Mouse (Mus musculus) kidney, embryonic 14.5 days (tissue): ENCODE data around the gene Gal3st4. TPM values are rescaled to one million over a fixed set of nuclear protein-coding genes. Genes with fewer than 3 reads are reported as not detected.

ENCODE experiments used
- ATAC-seq: fragments of 200-750 bp; cut with Nextera tagmentation; 2 replicates; pipeline ENCODE4 v1.8.0; 2017; ENCODE audit warnings: moderate number of reproducible peaks, mild to moderate bottlenecking, moderate TSS enrichment, moderate library complexity; ENCODE audit not compliant: low FRiP score, low TSS enrichment
- H3K27ac ChIP-seq: fragments of 300-500 bp; sonication (generic); 2 replicates; pipeline ENCODE4 v1.5.1; 2014; ENCODE audit warnings: low read depth, mild to moderate bottlenecking, low read length, moderate library complexity, mixed read lengths
- H3K27me3 ChIP-seq: fragments of 300-500 bp; sonication (generic); 2 replicates; pipeline ENCODE4 v1.6.1; 2014; ENCODE audit warnings: mild to moderate bottlenecking, low read length; ENCODE audit not compliant: control insufficient read depth, insufficient read depth
- H3K36me3 ChIP-seq: fragments of 300-500 bp; sonication (generic); 2 replicates; pipeline ENCODE4 v1.6.1; 2014; ENCODE audit warnings: low read length, mixed read lengths; ENCODE audit not compliant: control insufficient read depth, insufficient read depth
- H3K4me1 ChIP-seq: fragments of 300-500 bp; sonication (generic); 2 replicates; pipeline ENCODE4 v1.6.1; 2014; ENCODE audit warnings: low read length, mixed read lengths; ENCODE audit not compliant: control insufficient read depth, insufficient read depth
- H3K4me2 ChIP-seq: fragments of 300-500 bp; sonication (generic); replicated peaks from 2 replicates; pipeline ENCODE4 v1.6.1; 2014; ENCODE audit warnings: low read depth, mild to moderate bottlenecking, low read length
- H3K4me3 ChIP-seq: fragments of 300-500 bp; sonication (generic); 2 replicates; pipeline ENCODE4 v1.5.1; 2014; ENCODE audit warnings: mild to moderate bottlenecking, low read length
- H3K9ac ChIP-seq: fragments of 300-500 bp; sonication (generic); 2 replicates; pipeline ENCODE4 v1.6.1; 2014; ENCODE audit warnings: low read depth, mild to moderate bottlenecking, low read length, moderate library complexity
- H3K9me3 ChIP-seq: fragments of 300-500 bp; sonication (generic); 2 replicates; pipeline ENCODE4 v1.6.1; 2016; ENCODE audit warnings: low read length; ENCODE audit not compliant: control insufficient read depth
- WGBS: fragments of 180-500 bp; shearing (Covaris S2); extraction: QIAGEN DNeasy Blood & Tissue Kit; methylation state at CpG from one replicate; pipeline ENCODE4 v1.1.7; 2014; 5-methylcytosine and 5-hydroxymethylcytosine counted together
- polyA plus RNA-seq: library from polyadenylated mRNA; unstranded; fragments of >200 nt; fragmentation: Nextera tagmentation; extraction: Ambion mirVana; gene quantifications from 2 replicates; pipeline ENCODE4 v1.2.1, GENCODE M21; 2014

Gene Gal3st4
- polyA plus RNA-seq, 1 experiment from 2014 or later = 3.3 TPM

DNA sequence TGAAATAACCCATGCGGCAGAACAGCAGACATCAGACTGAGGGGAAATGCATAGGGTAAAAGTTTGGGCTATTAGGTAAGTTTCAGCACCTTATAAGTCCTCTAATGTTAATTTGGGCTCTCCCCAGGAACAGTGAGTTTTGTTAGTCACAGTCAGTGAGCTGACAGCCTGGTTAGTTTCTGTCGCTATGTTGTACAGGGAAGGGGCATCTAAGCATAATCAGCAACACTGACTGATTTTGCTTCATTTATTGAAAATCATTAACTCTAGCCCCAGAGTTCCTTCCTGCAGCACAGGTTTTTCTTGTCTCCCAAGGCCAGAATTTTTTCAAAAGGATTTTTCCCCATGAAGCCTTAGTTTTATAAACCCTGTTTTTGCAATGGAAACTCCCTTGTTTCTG lies 38.9 kb downstream of the Gal3st4 start:
- Histone ChIP-seq H3K9me3 (no peaks in the 10 kb centered on the region), H3K9ac (no peak overlapping the region), H3K4me1 (no peaks in the 10 kb centered on the region), H3K36me3 (no peaks in the 10 kb centered on the region), H3K27me3 (no peaks in the 10 kb centered on the region), H3K4me2 (no peak overlapping the region), H3K27ac (peak overlapping the region; percentile 80; the same call in 1 of the 2 replicates), H3K4me3 (no peak overlapping the region)
- 78% methylated on average over 2 of the region's 2 CpGs for WGBS
- no peak for ATAC-seq

DNA sequence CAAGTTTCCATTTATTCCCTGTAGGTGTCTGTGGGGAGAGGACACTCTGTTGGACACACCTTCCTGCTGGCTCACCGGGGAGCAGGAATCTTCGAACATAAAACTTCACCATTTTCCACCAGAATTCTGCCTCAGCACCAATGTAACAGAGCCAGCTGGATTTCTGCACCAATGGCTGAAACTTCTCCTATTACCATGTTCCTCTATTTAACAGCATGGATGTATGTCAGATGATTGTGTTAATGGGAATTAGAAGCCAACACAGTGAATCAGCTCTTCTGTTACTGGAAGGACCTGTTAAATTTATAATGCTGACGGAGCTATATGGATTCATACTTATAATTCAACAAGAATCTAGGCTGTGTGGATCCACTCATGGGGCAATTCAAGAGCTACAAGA lies 43.1 kb downstream of the Gal3st4 start:
- H3K4me1 ChIP-seq = no peaks in the 10 kb centered on the region
- H3K9me3 ChIP-seq = no peaks in the 10 kb centered on the region
- H3K36me3 ChIP-seq = no peaks in the 10 kb centered on the region
- no peak overlapping the region for H3K4me3 ChIP-seq
- WGBS = 91% methylated on average over 3 of the region's 3 CpGs
- H3K27ac ChIP-seq = no peak overlapping the region
- H3K4me2 ChIP-seq = no peak overlapping the region
- no peak for ATAC-seq
- no peak overlapping the region for H3K9ac ChIP-seq
- H3K27me3 ChIP-seq = no peaks in the 10 kb centered on the region

GRCm38 (mm10) chr5:138228026-138228425 lies 44.6 kb downstream of the Gal3st4 start:
- H3K9me3 ChIP-seq = no peaks in the 10 kb centered on the region
- no peak for ATAC-seq
- no peaks in the 10 kb centered on the region for H3K27me3 ChIP-seq
- H3K4me3 ChIP-seq = no peak overlapping the region
- H3K4me1 ChIP-seq = no peaks in the 10 kb centered on the region
- no peaks in the 10 kb centered on the region for H3K36me3 ChIP-seq
- no peak overlapping the region for H3K4me2 ChIP-seq
- H3K9ac ChIP-seq = no peak overlapping the region
- WGBS = 63% methylated on average over 3 of the region's 3 CpGs
- no peak overlapping the region for H3K27ac ChIP-seq

DNA sequence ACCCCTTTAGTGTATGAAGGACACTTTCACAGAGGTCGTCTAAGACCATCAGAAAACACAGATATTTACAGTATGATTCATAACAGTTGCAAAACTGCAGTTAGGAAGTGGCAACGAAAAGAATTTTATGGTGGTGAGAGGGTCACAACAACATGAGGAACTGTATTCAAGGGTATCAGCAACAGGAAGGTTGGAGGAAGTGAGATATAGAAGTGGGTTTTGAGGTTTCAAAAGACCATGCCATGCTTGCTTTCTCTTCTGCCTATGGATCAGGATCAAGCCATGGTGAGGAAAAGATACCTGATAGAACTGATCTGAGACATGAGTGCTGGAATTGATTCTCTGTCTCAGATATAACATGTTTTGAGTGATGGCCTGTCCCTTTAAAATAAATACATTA lies 45.3 kb downstream of the Gal3st4 start:
- Histone ChIP-seq H3K4me1 (no peaks in the 10 kb centered on the region), H3K27ac (no peak overlapping the region), H3K9ac (no peak overlapping the region), H3K9me3 (no peaks in the 10 kb centered on the region), H3K27me3 (no peaks in the 10 kb centered on the region), H3K4me3 (no peak overlapping the region), H3K36me3 (no peaks in the 10 kb centered on the region), H3K4me2 (no peak overlapping the region)
- ATAC-seq = no peak
- WGBS = 78% methylated on average over 2 of the region's 2 CpGs

DNA sequence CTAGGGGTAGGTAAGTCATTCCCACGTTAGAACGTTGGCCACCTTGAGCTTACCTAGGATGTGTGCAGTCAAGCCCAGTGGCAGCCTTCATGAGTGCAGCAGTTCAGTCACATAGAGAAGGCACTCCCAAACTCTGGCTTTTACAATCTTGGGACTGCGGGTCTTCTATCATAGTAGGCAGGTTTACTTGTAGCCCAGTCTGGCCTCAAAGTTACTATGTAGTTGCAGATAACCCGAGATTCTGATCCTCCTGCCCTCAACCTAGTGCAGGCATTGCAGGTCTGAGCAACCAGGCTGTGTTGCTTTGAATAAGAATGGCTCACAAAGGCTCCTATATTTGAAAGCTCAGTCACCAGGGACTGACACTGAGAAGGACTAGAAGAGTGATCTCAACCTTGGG lies 46.1 kb downstream of the Gal3st4 start:
- Histone ChIP-seq H3K4me1 (no peaks in the 10 kb centered on the region), H3K27me3 (no peaks in the 10 kb centered on the region), H3K9ac (no peak overlapping the region), H3K27ac (no peak overlapping the region), H3K9me3 (no peaks in the 10 kb centered on the region), H3K4me3 (no peak overlapping the region), H3K36me3 (no peaks in the 10 kb centered on the region), H3K4me2 (no peak overlapping the region)
- 73% methylated on average over 4 of the region's 4 CpGs for WGBS
- no peak for ATAC-seq

- WGBS = 51% methylated on average over 2 of the region's 2 CpGs
These were observed 46.9 kb downstream of the Gal3st4 start, which contains the start of gene Nxpe5 for GRCm38 (mm10) chr5:138225700-138226099. Gene Nxpe5, plus strand, starts transcription at chr5:138225898.

GRCm38 (mm10) chr5:138223287-138223686 lies 49.4 kb downstream of the Gal3st4 start:
- no peak for ATAC-seq
- 56% methylated on average over 3 of the region's 3 CpGs for WGBS
- H3K27ac ChIP-seq = no peak overlapping the region
- no peak overlapping the region for H3K9ac ChIP-seq
- H3K4me2 ChIP-seq = no peak overlapping the region
- no peak overlapping the region for H3K4me3 ChIP-seq
- no peaks in the 10 kb centered on the region for H3K36me3 ChIP-seq
- no peaks in the 10 kb centered on the region for H3K27me3 ChIP-seq
- H3K4me1 ChIP-seq = no peaks in the 10 kb centered on the region
- H3K9me3 ChIP-seq = no peaks in the 10 kb centered on the region

More at GRCm38 (mm10) chr5:138225700-138226099, 46.9 kb downstream of the Gal3st4 start, which contains the start of gene Nxpe5:
- ATAC-seq = no peak
- Histone ChIP-seq H3K27me3 (no peaks in the 10 kb centered on the region), H3K27ac (no peak within 1 kb of the TSS), H3K4me3 (no peak within 1 kb of the TSS), H3K4me2 (no peak within 1 kb of the TSS), H3K9ac (no peak within 1 kb of the TSS), H3K36me3 (no peaks in the 10 kb centered on the region), H3K4me1 (no peaks in the 10 kb centered on the region), H3K9me3 (no peaks in the 10 kb centered on the region)

DNA sequence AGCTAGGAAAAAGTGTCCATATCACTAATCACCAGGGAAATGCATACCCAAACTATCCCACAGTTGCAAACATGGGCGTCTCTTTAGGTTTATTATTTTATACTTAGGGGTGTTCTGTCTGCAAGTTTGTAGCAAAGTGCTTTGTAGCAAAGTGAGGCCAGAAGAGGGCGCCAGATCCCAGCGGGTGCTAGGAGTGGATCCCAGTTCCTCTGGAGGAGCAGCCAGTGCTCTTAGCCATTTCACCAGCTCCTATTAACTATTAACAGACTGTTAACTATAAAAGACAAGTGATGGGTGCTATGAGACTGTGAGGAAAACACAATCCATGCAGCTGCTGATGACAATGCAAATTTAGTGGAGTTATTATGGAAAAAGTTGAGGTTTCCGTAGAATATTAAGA lies 50.5 kb downstream of the Gal3st4 start:
- 0 out of 2 replicates have a peak, but pooled peaks have one; percentile 52 for ATAC-seq
- no peaks in the 10 kb centered on the region for H3K36me3 ChIP-seq
- no peak overlapping the region for H3K4me3 ChIP-seq
- no peak overlapping the region for H3K9ac ChIP-seq
- no peaks in the 10 kb centered on the region for H3K4me1 ChIP-seq
- H3K27ac ChIP-seq = no peak overlapping the region
- H3K9me3 ChIP-seq = peaks cover 2% of the 10 kb centered on the region; the same call in 1 of the 2 replicates
- H3K4me2 ChIP-seq = no peak overlapping the region
- WGBS = 26% methylated on average over 4 of the region's 4 CpGs
- no peaks in the 10 kb centered on the region for H3K27me3 ChIP-seq

GRCm38 (mm10) chr5:138219864-138220263 lies 52.8 kb downstream of the Gal3st4 start:
- 21% methylated on average over 2 of the region's 2 CpGs for WGBS
- H3K4me3 ChIP-seq = no peak overlapping the region
- H3K4me1 ChIP-seq = no peaks in the 10 kb centered on the region
- H3K9me3 ChIP-seq = peaks cover 13% of the 10 kb centered on the region; the same call in 1 of the 2 replicates
- H3K36me3 ChIP-seq = no peaks in the 10 kb centered on the region
- H3K4me2 ChIP-seq = no peak overlapping the region
- H3K27me3 ChIP-seq = no peaks in the 10 kb centered on the region
- H3K27ac ChIP-seq = peak overlapping the region; percentile 77; the same call in 1 of the 2 replicates
- peak; percentile 66; the same call in 1 of the 2 replicates for ATAC-seq
- no peak overlapping the region for H3K9ac ChIP-seq
